Mouse (Mus musculus) midbrain, embryonic 16.5 days (tissue): Measurements from ENCODE around the gene Ptges2. TPM values are rescaled to one million over a fixed set of nuclear protein-coding genes. Genes with fewer than 3 reads are reported as not detected.
A peak's percentile ranks its signal among the peaks of the same experiment; 100 is the strongest.

Experiments used
- ATAC-seq: fragments of 200-750 bp; cut with Nextera tagmentation; 2 replicates; pipeline ENCODE4 v1.8.0; 2017; ENCODE audit warnings: moderate TSS enrichment
- H3K27ac ChIP-seq: fragments of 300-500 bp; sonication (generic); 2 replicates; pipeline ENCODE4 v1.5.1; 2014; ENCODE audit warnings: mild to moderate bottlenecking, low read length, mixed read lengths
- H3K27me3 ChIP-seq: fragments of 300-500 bp; sonication (generic); 2 replicates; pipeline ENCODE4 v1.6.1; 2014; ENCODE audit warnings: low read depth, low read length, mixed read lengths; ENCODE audit not compliant: control insufficient read depth, insufficient read depth
- H3K36me3 ChIP-seq: fragments of 300-500 bp; sonication (generic); 2 replicates; pipeline ENCODE4 v1.6.1; 2014; ENCODE audit warnings: mild to moderate bottlenecking, low read length, moderate library complexity, mixed read lengths; ENCODE audit not compliant: control insufficient read depth, insufficient read depth
- H3K4me1 ChIP-seq: fragments of 300-500 bp; sonication (generic); 2 replicates; pipeline ENCODE4 v1.6.1; 2014; ENCODE audit warnings: mild to moderate bottlenecking, low read length, mixed read lengths; ENCODE audit not compliant: control insufficient read depth, insufficient read depth
- H3K4me2 ChIP-seq: fragments of 300-500 bp; sonication (generic); 2 replicates; pipeline ENCODE4 v1.6.1; 2014; ENCODE audit warnings: mild to moderate bottlenecking, low read length, mixed read lengths
- H3K4me3 ChIP-seq: fragments of 300-500 bp; sonication (generic); 2 replicates; pipeline ENCODE4 v1.5.1; 2014; ENCODE audit warnings: low read depth, mild to moderate bottlenecking, low read length, moderate library complexity, mixed read lengths
- H3K9ac ChIP-seq: fragments of 300-500 bp; sonication (generic); 2 replicates; pipeline ENCODE4 v1.6.1; 2014; ENCODE audit warnings: low read depth, low read length, mixed read lengths
- H3K9me3 ChIP-seq: fragments of 300-500 bp; sonication (generic); replicated peaks from 2 replicates; pipeline ENCODE4 v1.6.1; 2014; ENCODE audit warnings: mild to moderate bottlenecking, low read length, mixed read lengths; ENCODE audit not compliant: control insufficient read depth, poor library complexity, severe bottlenecking
- WGBS: fragments of 180-500 bp; shearing (Covaris S2); extraction: QIAGEN DNeasy Blood & Tissue Kit; methylation state at CpG from one replicate; pipeline ENCODE4 v1.1.7; 2014; 5-methylcytosine and 5-hydroxymethylcytosine counted together
- polyA plus RNA-seq: library from polyadenylated mRNA; unstranded; fragments of >200 nt; fragmentation: Nextera tagmentation; extraction: Ambion mirVana; gene quantifications from 2 replicates; pipeline ENCODE4 v1.2.1, GENCODE M21; 2015

Ptges2 gene
- polyA plus RNA-seq, 1 experiment from 2014 or later: 51.4 TPM

GRCm38 (mm10) chr2:32381775-32382223 is 13.9 kb upstream of the Ptges2 start, which contains the start of gene 1110008P14Rik:
Gene 1110008P14Rik (minus strand): TSS chr2:32381938.
- H3K4me3 ChIP-seq: peak within 1 kb of the TSS; percentile 75
- H3K27me3 ChIP-seq: no peaks in the 10 kb centered on the region
- peaks cover 10% of the 10 kb centered on the region for H3K4me1 ChIP-seq
- H3K4me2 ChIP-seq: peak within 1 kb of the TSS; percentile 97
- peak within 1 kb of the TSS; percentile 84 for H3K9ac ChIP-seq
- 0% methylated on average over 39 of the region's 47 CpGs for WGBS
- H3K27ac ChIP-seq: peak within 1 kb of the TSS; percentile 60
- H3K36me3 ChIP-seq: peaks cover 20% of the 10 kb centered on the region
- no peaks in the 10 kb centered on the region for H3K9me3 ChIP-seq
- peak; percentile 87 for ATAC-seq

GRCm38 (mm10) chr2:32382689-32383088 is 13.0 kb upstream of the Ptges2 start:
- Histone ChIP-seq H3K9ac (no peak overlapping the region), H3K4me1 (peaks cover 10% of the 10 kb centered on the region), H3K9me3 (no peaks in the 10 kb centered on the region), H3K36me3 (peaks cover 14% of the 10 kb centered on the region), H3K27me3 (no peaks in the 10 kb centered on the region), H3K4me2 (no peak overlapping the region), H3K27ac (no peak overlapping the region), H3K4me3 (no peak overlapping the region)
- 80% methylated on average over 2 of the region's 2 CpGs for WGBS
- no peak for ATAC-seq

GRCm38 (mm10) chr2:32387706-32388490 is 7.8 kb upstream of the Ptges2 start, which contains the start of gene Lcn2:
Gene Lcn2 (minus strand): TSS chr2:32388252.
- WGBS: 60% methylated on average over 5 of the region's 5 CpGs
- no peak within 1 kb of the TSS for H3K4me3 ChIP-seq
- H3K9ac ChIP-seq: no peak within 1 kb of the TSS
- no peaks in the 10 kb centered on the region for H3K36me3 ChIP-seq
- ATAC-seq: no peak
- no peak within 1 kb of the TSS for H3K4me2 ChIP-seq
- H3K27me3 ChIP-seq: no peaks in the 10 kb centered on the region
- H3K27ac ChIP-seq: no peak within 1 kb of the TSS
- H3K4me1 ChIP-seq: no peaks in the 10 kb centered on the region
- H3K9me3 ChIP-seq: no peaks in the 10 kb centered on the region

- H3K36me3 ChIP-seq: no peaks in the 10 kb centered on the region
- H3K9me3 ChIP-seq: no peaks in the 10 kb centered on the region
- WGBS: 85% methylated on average over 2 of the region's 2 CpGs
- no peak overlapping the region for H3K4me3 ChIP-seq
- H3K27ac ChIP-seq: no peak overlapping the region
- no peak overlapping the region for H3K4me2 ChIP-seq
- no peak overlapping the region for H3K9ac ChIP-seq
- H3K27me3 ChIP-seq: no peaks in the 10 kb centered on the region
- no peaks in the 10 kb centered on the region for H3K4me1 ChIP-seq
- ATAC-seq: no peak
Measured at GRCm38 (mm10) chr2:32389157-32389556, 6.5 kb upstream of the Ptges2 start.

GRCm38 (mm10) chr2:32390871-32391270 is 4.8 kb upstream of the Ptges2 start:
- Histone ChIP-seq H3K9me3 (no peaks in the 10 kb centered on the region), H3K4me3 (no peak overlapping the region), H3K27ac (no peak overlapping the region), H3K4me1 (peaks cover 4% of the 10 kb centered on the region; the same call in 1 of the 2 replicates), H3K9ac (no peak overlapping the region), H3K27me3 (no peaks in the 10 kb centered on the region), H3K36me3 (no peaks in the 10 kb centered on the region), H3K4me2 (no peak overlapping the region)
- WGBS: 67% methylated on average over 8 of the region's 8 CpGs
- no peak for ATAC-seq

- Histone ChIP-seq H3K4me2 (no peak overlapping the region), H3K9ac (no peak overlapping the region), H3K36me3 (no peaks in the 10 kb centered on the region), H3K4me3 (no peak overlapping the region), H3K9me3 (no peaks in the 10 kb centered on the region), H3K4me1 (peaks cover 8% of the 10 kb centered on the region), H3K27ac (no peak overlapping the region), H3K27me3 (no peaks in the 10 kb centered on the region)
- WGBS: 87% methylated on average over 5 of the region's 5 CpGs
- ATAC-seq: no peak
Measured at GRCm38 (mm10) chr2:32392063-32392462, 3.6 kb upstream of the Ptges2 start.

- peak overlapping the region; percentile 95 for H3K4me3 ChIP-seq
- peak overlapping the region; percentile 96 for H3K27ac ChIP-seq
- peak overlapping the region; percentile 91 for H3K4me2 ChIP-seq
- H3K9me3 ChIP-seq: no peaks in the 10 kb centered on the region
- H3K4me1 ChIP-seq: peaks cover 15% of the 10 kb centered on the region
- peak overlapping the region; percentile 94 for H3K9ac ChIP-seq
- no peaks in the 10 kb centered on the region for H3K36me3 ChIP-seq
- ATAC-seq: no peak
- no peaks in the 10 kb centered on the region for H3K27me3 ChIP-seq
- 4% methylated on average over 8 of the region's 8 CpGs for WGBS
Measured at GRCm38 (mm10) chr2:32394973-32395372, 723 bp upstream of the Ptges2 start.

GRCm38 (mm10) chr2:32395946-32396621 is 388 bp downstream of the Ptges2 start:
- peak overlapping the region; percentile 94 for H3K9ac ChIP-seq
- peak; percentile 97 for ATAC-seq
- H3K4me1 ChIP-seq: peaks cover 15% of the 10 kb centered on the region
- H3K27me3 ChIP-seq: no peaks in the 10 kb centered on the region
- no peaks in the 10 kb centered on the region for H3K9me3 ChIP-seq
- H3K27ac ChIP-seq: peak overlapping the region; percentile 96
- peak overlapping the region; percentile 91 for H3K4me2 ChIP-seq
- H3K4me3 ChIP-seq: peak overlapping the region; percentile 95
- peaks cover 2% of the 10 kb centered on the region; the same call in 1 of the 2 replicates for H3K36me3 ChIP-seq
- 0% methylated on average over 57 of the region's 59 CpGs for WGBS

GRCm38 (mm10) chr2:32396695-32397094 is 999 bp downstream of the Ptges2 start:
- ATAC-seq: no peak
- Histone ChIP-seq H3K27ac (peak overlapping the region; percentile 96), H3K4me2 (peak overlapping the region; percentile 91), H3K4me1 (peaks cover 15% of the 10 kb centered on the region), H3K27me3 (no peaks in the 10 kb centered on the region), H3K36me3 (peaks cover 7% of the 10 kb centered on the region; the same call in 1 of the 2 replicates), H3K4me3 (peak overlapping the region; percentile 95), H3K9ac (peak overlapping the region; percentile 94), H3K9me3 (no peaks in the 10 kb centered on the region)
- 1% methylated on average over 15 of the region's 15 CpGs for WGBS
